ENCODE assay signal across 18 mouse cellular contexts in the genomic region with DNA sequence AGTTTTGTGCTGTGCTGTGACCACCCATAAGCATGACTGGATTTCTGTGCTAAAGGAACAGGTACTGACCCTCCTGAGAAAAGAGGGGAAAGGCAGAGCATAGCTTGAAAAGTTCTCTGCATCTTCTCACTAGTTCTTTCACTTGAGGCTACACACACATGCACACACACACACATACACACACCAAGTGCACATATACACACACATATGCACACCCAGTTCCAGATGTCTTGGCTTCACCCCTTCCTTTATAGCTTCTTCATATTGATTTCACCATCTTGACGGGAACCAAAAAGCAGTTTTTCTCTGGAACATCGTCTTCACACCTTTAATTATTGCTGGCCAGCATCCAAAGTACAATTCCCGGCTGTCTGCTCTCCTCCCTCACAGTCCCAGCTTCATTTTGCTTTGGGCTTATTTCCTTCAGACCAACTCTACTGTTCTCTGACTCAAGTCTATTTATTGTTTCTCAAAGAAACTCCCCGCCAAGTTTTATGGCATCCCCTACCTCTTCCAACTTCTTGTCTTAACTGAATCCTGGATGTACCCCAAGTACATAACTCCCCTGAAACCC.
A peak's percentile ranks its signal among the peaks of the same experiment; 100 is the strongest.
DNase-seq lines count a peak whose midpoint lies in the region; ATAC-seq and TF ChIP-seq lines count a peak whose summit lies in the region.
"Had no signal": no experiment of that assay in that cellular context is flagged by ENCODE, and none has a peak within 500 bp of the region (broad histone marks: within the 10 kb centered on the region; RNA-seq: fewer than 3 reads in every experiment).

No protein-coding gene starts in this region.

- peak; percentile 6 for DNase-seq in hindbrain, postnatal 0 days (ENCODE audit: low spot score)
- DNase-seq in left cerebral cortex, postnatal 14 days (ENCODE audit: low spot score in 2 of 2) = peak; percentile 41 to 82
- peak; percentile 21 for DNase-seq in right cerebral cortex, postnatal 25 days
- no peak for DNase-seq in spleen, adult 12 weeks (ENCODE audit: low spot score)
- no peak for DNase-seq in thymus, postnatal 14 days
- no peak for DNase-seq in spleen, adult 18-20 months
- DNase-seq: B cell, adult 2 months; cerebellum, postnatal 14 days; kidney, postnatal 36 days; lung, adult 18-20 months; lung, postnatal 4 days had no signal

- H3K36me3 ChIP-seq in hindbrain, postnatal 0 days (ENCODE audit: insufficient read depth, low read length) = no peaks in the 10 kb centered on the region
- H3K36me3 ChIP-seq in hindbrain, embryonic 13.5 days = no peaks in the 10 kb centered on the region
- H3K36me3 ChIP-seq: heart, embryonic 15.5 days; hindbrain, embryonic 10.5 days; intestine, embryonic 15.5 days; limb, embryonic 12.5 days had no signal

- no peaks in the 10 kb centered on the region for H3K4me1 ChIP-seq in hindbrain, postnatal 0 days (ENCODE audit: insufficient read depth, low read length)
- no peaks in the 10 kb centered on the region for H3K4me1 ChIP-seq in hindbrain, embryonic 13.5 days (replicated peaks)
- H3K4me1 ChIP-seq: heart, embryonic 15.5 days; hindbrain, embryonic 10.5 days; intestine, embryonic 15.5 days had no signal

- ATAC-seq in hindbrain, postnatal 0 days = no peak
- no peak for ATAC-seq in hindbrain, embryonic 13.5 days (ENCODE audit: low FRiP score)
- peak; percentile 96 for ATAC-seq in frontal cortex, adult (ENCODE audit: low TSS enrichment)
- ATAC-seq: intestine, embryonic 15.5 days had no signal

- WGBS in hindbrain, postnatal 0 days = 62% methylated on average over 4 of the region's 4 CpGs
- WGBS in hindbrain, embryonic 13.5 days = 86% methylated on average over 4 of the region's 4 CpGs

- H3K4me3 ChIP-seq in hindbrain, postnatal 0 days (ENCODE audit: low read length) = no peak overlapping the region
- H3K4me3 ChIP-seq in hindbrain, embryonic 13.5 days = no peak overlapping the region
- H3K4me3 ChIP-seq: heart, embryonic 15.5 days; hindbrain, embryonic 10.5 days; intestine, embryonic 15.5 days; limb, embryonic 12.5 days had no signal

- TF ChIP-seq CTCF in hindbrain, postnatal 0 days (IDR thresholded peaks at IDR 0.05; ENCODE audit: low read depth) = no peak

- no peak overlapping the region for H3K9ac ChIP-seq in hindbrain, postnatal 0 days (replicated peaks; ENCODE audit: low read length)
- no peak overlapping the region for H3K9ac ChIP-seq in hindbrain, embryonic 13.5 days
- H3K9ac ChIP-seq: heart, embryonic 15.5 days; intestine, embryonic 15.5 days; limb, embryonic 12.5 days had no signal

- no peaks in the 10 kb centered on the region for H3K9me3 ChIP-seq in hindbrain, postnatal 0 days (ENCODE audit: low read length)
- H3K9me3 ChIP-seq in hindbrain, embryonic 13.5 days = no peaks in the 10 kb centered on the region
- H3K9me3 ChIP-seq: heart, embryonic 15.5 days; hindbrain, embryonic 10.5 days; intestine, embryonic 15.5 days; limb, embryonic 12.5 days had no signal

- H3K4me2 ChIP-seq in hindbrain, postnatal 0 days (ENCODE audit: low read depth, low read length) = no peak overlapping the region
- H3K4me2 ChIP-seq in hindbrain, embryonic 13.5 days = no peak overlapping the region
- H3K4me2 ChIP-seq: heart, embryonic 15.5 days; intestine, embryonic 15.5 days; limb, embryonic 12.5 days; midbrain, embryonic 11.5 days had no signal

- intact Hi-C loops in left cerebral cortex, postnatal 14 days (cut with DNase I) = no loop called here

- no peak overlapping the region for H3K27ac ChIP-seq in hindbrain, postnatal 0 days
- no peak overlapping the region for H3K27ac ChIP-seq in hindbrain, embryonic 13.5 days
- H3K27ac ChIP-seq: heart, embryonic 15.5 days; hindbrain, embryonic 10.5 days; intestine, embryonic 15.5 days; limb, embryonic 12.5 days had no signal

- no peaks in the 10 kb centered on the region for H3K27me3 ChIP-seq in hindbrain, postnatal 0 days (ENCODE audit: insufficient read depth, low read length)
- no peaks in the 10 kb centered on the region for H3K27me3 ChIP-seq in hindbrain, embryonic 13.5 days
- H3K27me3 ChIP-seq: heart, embryonic 15.5 days; intestine, embryonic 15.5 days; limb, embryonic 12.5 days had no signal

Comparison
In these comparisons a context has a peak if more than half of its experiments do, and no peak if none do; other contexts are left out.
1. DNase-seq: peak in hindbrain, postnatal 0 days (single experiment), left cerebral cortex, postnatal 14 days (2 of 2) and right cerebral cortex, postnatal 25 days (single experiment); none in spleen, adult 12 weeks (single experiment), thymus, postnatal 14 days (single experiment) and spleen, adult 18-20 months (0 of 2).